Mouse (Mus musculus) liver, embryonic 14.5 days (tissue): Measurements from ENCODE around the gene Sos2.

ENCODE experiments used
- CTCF ChIP-seq: IDR thresholded peaks from 2 replicates; pipeline ENCODE4 v1.5.1; 2016; ENCODE audit warnings: antibody characterized with exemption, low read depth, control low read depth
- EP300 ChIP-seq: IDR thresholded peaks from 2 replicates; pipeline ENCODE4 v1.6.1; 2016; ENCODE audit warnings: antibody characterized with exemption, low read depth

DNA sequence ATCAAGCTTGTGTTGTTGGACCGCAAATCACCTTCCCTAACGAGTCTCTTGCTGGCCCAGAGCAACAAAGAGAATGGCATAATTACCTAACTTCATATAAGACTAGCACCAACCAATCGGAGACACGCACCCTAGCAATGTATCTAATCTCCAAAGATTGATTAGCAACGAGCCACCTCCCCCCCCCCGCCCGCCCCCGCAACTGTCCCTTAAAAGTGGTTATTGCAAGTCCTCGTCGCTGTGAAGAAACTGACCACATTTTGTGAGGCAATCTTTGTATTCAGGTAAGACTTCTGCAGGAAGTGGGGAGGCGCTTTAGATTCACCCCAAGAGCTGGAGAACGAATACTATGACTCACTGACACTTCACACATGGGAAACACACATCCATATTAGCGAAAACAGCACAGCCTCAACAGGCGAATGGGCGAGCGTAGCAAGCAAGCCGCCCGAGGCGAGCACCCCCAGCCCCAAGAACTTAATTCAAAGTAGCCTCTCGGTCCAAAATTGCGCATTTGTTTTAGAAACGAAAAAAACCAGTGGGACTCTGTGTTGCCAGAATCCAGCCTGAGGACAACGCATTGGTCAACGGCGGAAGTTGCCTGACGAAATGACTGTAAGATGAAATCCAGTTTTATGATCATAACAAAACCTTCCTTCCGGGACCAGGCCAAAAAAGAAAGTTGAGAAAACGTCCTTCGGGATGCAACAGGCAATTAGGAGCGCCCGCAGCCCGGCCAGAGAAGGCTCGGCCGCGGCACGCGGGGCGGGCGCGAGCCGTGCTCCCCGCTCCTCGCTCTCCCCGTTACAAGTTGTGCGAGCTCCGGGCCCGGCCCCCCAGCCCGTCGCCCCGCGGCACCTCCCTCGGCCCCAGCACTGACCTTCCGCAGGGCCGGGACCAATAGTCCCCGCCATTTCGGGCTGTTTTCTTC lies 752 bp downstream of the Sos2 start:
- TF ChIP-seq CTCF (no peak), EP300 (no peak)
